Mouse (Mus musculus) spleen, postnatal 10 days (tissue): Measurements from ENCODE around the gene Zglp1.

Experiments used
- DNase-seq, 2 experiments: peaks; one replicate each; pipeline ENCODE4 v3.0.0; 2021 to 2022; ENCODE audit warnings: low spot score in 2 of 2

Gene Zglp1

GRCm38 (mm10) chr9:21067006-21067684 lies at the start of gene Zglp1:
TSS of gene Zglp1 (minus strand) at chr9:21067093.
- DNase-seq, result peak in 1 of 2 experiments; percentile 16

GRCm38 (mm10) chr9:21115105-21115504 lies 48.2 kb upstream of the Zglp1 start:
- DNase-seq, result no peak

- DNase-seq, result no peak
These were observed 47.3 kb upstream of the Zglp1 start for GRCm38 (mm10) chr9:21114190-21114589.

GRCm38 (mm10) chr9:21113751-21114150 lies 46.9 kb upstream of the Zglp1 start:
- DNase-seq, result no peak

- no peak for DNase-seq
These were observed 40.8 kb upstream of the Zglp1 start for GRCm38 (mm10) chr9:21107607-21108237.

GRCm38 (mm10) chr9:21105760-21106564 lies 39.1 kb upstream of the Zglp1 start:
- peak in 1 of 2 experiments; percentile 31 for DNase-seq

GRCm38 (mm10) chr9:21104814-21105213 lies 37.9 kb upstream of the Zglp1 start:
- no peak for DNase-seq

- DNase-seq, result no peak
These were observed 35.2 kb upstream of the Zglp1 start for GRCm38 (mm10) chr9:21102076-21102475.

- DNase-seq, result no peak
These were observed 33.7 kb upstream of the Zglp1 start for GRCm38 (mm10) chr9:21100447-21101161.

GRCm38 (mm10) chr9:21097793-21098192 lies 30.9 kb upstream of the Zglp1 start:
- no peak for DNase-seq

GRCm38 (mm10) chr9:21095958-21096357 lies 29.1 kb upstream of the Zglp1 start:
- DNase-seq, result no peak

- DNase-seq, result no peak
These were observed 26.5 kb upstream of the Zglp1 start for GRCm38 (mm10) chr9:21093423-21093822.

- peak; percentile 91 to 99 for DNase-seq
These were observed 24.9 kb upstream of the Zglp1 start, which contains the start of the genes Gm38431 and Raver1 for GRCm38 (mm10) chr9:21091707-21092320. TSS of gene Gm38431 (minus strand) at chr9:21091997. TSS of gene Raver1 (minus strand) at chr9:21092008.

- peak in 1 of 2 experiments; percentile 29 for DNase-seq
These were observed 24.2 kb upstream of the Zglp1 start for GRCm38 (mm10) chr9:21090972-21091706.

GRCm38 (mm10) chr9:21090537-21090936 lies 23.6 kb upstream of the Zglp1 start:
- DNase-seq, result no peak

GRCm38 (mm10) chr9:21083324-21083723 lies 16.4 kb upstream of the Zglp1 start:
- no peak for DNase-seq

GRCm38 (mm10) chr9:21081127-21081526 lies 14.2 kb upstream of the Zglp1 start:
- no peak for DNase-seq

- no peak for DNase-seq
These were observed 8.7 kb upstream of the Zglp1 start for GRCm38 (mm10) chr9:21075625-21076024.

GRCm38 (mm10) chr9:21074173-21074572 lies 7.3 kb upstream of the Zglp1 start:
- DNase-seq, result no peak

- DNase-seq, result peak; percentile 77 to 89
These were observed 6.3 kb upstream of the Zglp1 start, which contains the start of the genes Gm49373 and Fdx1l for GRCm38 (mm10) chr9:21073044-21073840. TSS of gene Gm49373 (minus strand) at chr9:21073096. TSS of gene Fdx1l (minus strand) at chr9:21073614.
